Mouse (Mus musculus) midbrain, embryonic 12.5 days (tissue): ENCODE data around the gene Bmp7. TPM values are rescaled to one million over a fixed set of nuclear protein-coding genes. Genes with fewer than 3 reads are reported as not detected.

Experiments
- ATAC-seq: fragments of 200-750 bp; cut with Nextera tagmentation; 2 replicates; pipeline ENCODE4 v1.8.0; 2017; ENCODE audit warnings: low read depth, moderate TSS enrichment, moderate library complexity; ENCODE audit not compliant: low FRiP score
- H3K27ac ChIP-seq: fragments of 300-500 bp; sonication (generic); replicated peaks from 2 replicates; pipeline ENCODE4 v1.5.1; 2016; ENCODE audit warnings: mild to moderate bottlenecking
- H3K27me3 ChIP-seq: fragments of 300-500 bp; sonication (generic); 2 replicates; pipeline ENCODE4 v1.6.1; 2016; ENCODE audit warnings: mild to moderate bottlenecking
- H3K36me3 ChIP-seq: fragments of 300-500 bp; sonication (generic); 2 replicates; pipeline ENCODE4 v1.6.1; 2016
- H3K4me1 ChIP-seq: fragments of 300-500 bp; sonication (generic); 2 replicates; pipeline ENCODE4 v1.6.1; 2016
- H3K4me2 ChIP-seq: fragments of 300-500 bp; sonication (generic); replicated peaks from 2 replicates; pipeline ENCODE4 v1.6.1; 2016; ENCODE audit warnings: mild to moderate bottlenecking, moderate library complexity
- H3K4me3 ChIP-seq: fragments of 300-500 bp; sonication (generic); 2 replicates; pipeline ENCODE4 v1.5.1; 2016; ENCODE audit warnings: mild to moderate bottlenecking
- H3K9ac ChIP-seq: fragments of 300-500 bp; sonication (generic); replicated peaks from 2 replicates; pipeline ENCODE4 v1.6.1; 2016; ENCODE audit warnings: mild to moderate bottlenecking, moderate library complexity
- H3K9me3 ChIP-seq: fragments of 300-500 bp; sonication (generic); 2 replicates; pipeline ENCODE4 v1.6.1; 2016; ENCODE audit warnings: mild to moderate bottlenecking
- WGBS: fragments of 180-500 bp; shearing (Covaris S2); methylation state at CpG from one replicate; pipeline ENCODE4 v1.1.7; 2016; 5-methylcytosine and 5-hydroxymethylcytosine counted together
- polyA plus RNA-seq: library from polyadenylated mRNA; unstranded; fragments of >200 nt; fragmentation: Nextera tagmentation; extraction: Ambion mirVana; gene quantifications from 2 replicates; pipeline ENCODE4 v1.2.1, GENCODE M21; 2016

Gene Bmp7
- polyA plus RNA-seq, 1 experiment from 2014 or later: 17.5 TPM

GRCm38 (mm10) chr2:172862424-172862823, 77.7 kb downstream of the Bmp7 start:
- H3K27me3 ChIP-seq: 0 out of 2 replicates have a peak, but pooled peaks cover 15% of the 10 kb centered on the region
- H3K4me3 ChIP-seq: no peak overlapping the region
- H3K9me3 ChIP-seq: no peaks in the 10 kb centered on the region
- H3K4me2 ChIP-seq: no peak overlapping the region
- no peak for ATAC-seq
- no peaks in the 10 kb centered on the region for H3K36me3 ChIP-seq
- no peak overlapping the region for H3K9ac ChIP-seq
- H3K4me1 ChIP-seq: peaks cover 11% of the 10 kb centered on the region
- whole genome bisulfite sequencing: 75% methylated on average over 19 of the region's 19 CpGs
- no peak overlapping the region for H3K27ac ChIP-seq

GRCm38 (mm10) chr2:172861590-172861989, 78.5 kb downstream of the Bmp7 start:
- no peaks in the 10 kb centered on the region for H3K9me3 ChIP-seq
- H3K9ac ChIP-seq: no peak overlapping the region
- no peak for ATAC-seq

GRCm38 (mm10) chr2:172860593-172860992, 79.5 kb downstream of the Bmp7 start:
- Histone ChIP-seq H3K4me1 (peaks cover 11% of the 10 kb centered on the region), H3K9me3 (no peaks in the 10 kb centered on the region), H3K27me3 (0 out of 2 replicates have a peak, but pooled peaks cover 15% of the 10 kb centered on the region), H3K4me3 (no peak overlapping the region), H3K4me2 (no peak overlapping the region), H3K36me3 (no peaks in the 10 kb centered on the region), H3K9ac (no peak overlapping the region), H3K27ac (no peak overlapping the region)
- ATAC-seq: no peak
- 90% methylated on average over 8 of the region's 8 CpGs for WGBS

More at GRCm38 (mm10) chr2:172861590-172861989, 78.5 kb downstream of the Bmp7 start:
- no peak overlapping the region for H3K4me3 ChIP-seq
- no peak overlapping the region for H3K4me2 ChIP-seq
- peaks cover 11% of the 10 kb centered on the region for H3K4me1 ChIP-seq
- 0 out of 2 replicates have a peak, but pooled peaks cover 15% of the 10 kb centered on the region for H3K27me3 ChIP-seq
- no peaks in the 10 kb centered on the region for H3K36me3 ChIP-seq
- no peak overlapping the region for H3K27ac ChIP-seq
- 83% methylated on average over 14 of the region's 14 CpGs for WGBS

GRCm38 (mm10) chr2:172860104-172860503, 80.0 kb downstream of the Bmp7 start:
- Histone ChIP-seq H3K9ac (no peak overlapping the region), H3K27me3 (0 out of 2 replicates have a peak, but pooled peaks cover 15% of the 10 kb centered on the region), H3K36me3 (no peaks in the 10 kb centered on the region), H3K9me3 (no peaks in the 10 kb centered on the region), H3K4me3 (no peak overlapping the region), H3K4me1 (peaks cover 11% of the 10 kb centered on the region), H3K27ac (no peak overlapping the region), H3K4me2 (no peak overlapping the region)
- ATAC-seq: no peak
- WGBS: 84% methylated on average over 7 of the region's 7 CpGs

GRCm38 (mm10) chr2:172857048-172857447, 83.1 kb downstream of the Bmp7 start:
- Histone ChIP-seq H3K4me2 (no peak overlapping the region), H3K27ac (no peak overlapping the region), H3K27me3 (0 out of 2 replicates have a peak, but pooled peaks cover 8% of the 10 kb centered on the region), H3K9me3 (no peaks in the 10 kb centered on the region), H3K36me3 (no peaks in the 10 kb centered on the region), H3K9ac (no peak overlapping the region), H3K4me3 (no peak overlapping the region), H3K4me1 (no peaks in the 10 kb centered on the region; the same call in 1 of the 2 replicates)
- no peak for ATAC-seq
- WGBS: 66% methylated on average over 10 of the region's 10 CpGs

GRCm38 (mm10) chr2:172856549-172856948, 83.6 kb downstream of the Bmp7 start:
- H3K4me1 ChIP-seq: no peaks in the 10 kb centered on the region; the same call in 1 of the 2 replicates
- ATAC-seq: no peak
- no peaks in the 10 kb centered on the region for H3K36me3 ChIP-seq
- 57% methylated on average over 2 of the region's 2 CpGs for WGBS
- no peak overlapping the region for H3K27ac ChIP-seq
- H3K4me3 ChIP-seq: no peak overlapping the region
- H3K9ac ChIP-seq: no peak overlapping the region
- H3K4me2 ChIP-seq: no peak overlapping the region
- H3K27me3 ChIP-seq: 0 out of 2 replicates have a peak, but pooled peaks cover 6% of the 10 kb centered on the region
- no peaks in the 10 kb centered on the region for H3K9me3 ChIP-seq

GRCm38 (mm10) chr2:172854136-172854535, 86.0 kb downstream of the Bmp7 start:
- no peaks in the 10 kb centered on the region; the same call in 1 of the 2 replicates for H3K4me1 ChIP-seq
- WGBS: 81% methylated on average over 2 of the region's 2 CpGs
- no peaks in the 10 kb centered on the region for H3K36me3 ChIP-seq
- H3K27me3 ChIP-seq: peaks cover 5% of the 10 kb centered on the region; the same call in 1 of the 2 replicates
- no peak overlapping the region for H3K9ac ChIP-seq
- H3K4me2 ChIP-seq: no peak overlapping the region
- H3K4me3 ChIP-seq: no peak overlapping the region
- H3K9me3 ChIP-seq: no peaks in the 10 kb centered on the region
- H3K27ac ChIP-seq: no peak overlapping the region
- ATAC-seq: no peak

DNA sequence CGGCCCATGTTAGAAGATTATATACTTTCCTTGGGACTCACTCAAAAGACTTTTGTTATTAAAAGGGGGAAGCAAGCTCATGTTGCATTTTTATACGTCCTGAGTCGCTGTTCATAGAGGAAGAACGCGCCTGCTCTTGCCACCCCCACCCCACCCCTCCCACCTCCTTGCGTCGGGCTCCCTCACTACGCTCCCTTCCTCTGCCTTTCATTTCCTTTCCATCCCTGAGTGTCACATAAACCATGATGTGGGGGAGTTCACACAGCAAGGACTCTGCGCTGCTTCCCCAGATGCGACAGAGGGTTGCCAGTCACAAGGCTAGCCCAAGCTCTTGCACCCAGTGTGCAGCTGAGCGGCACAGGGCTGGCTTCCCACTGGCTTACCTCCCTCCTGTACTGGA, 88.3 kb downstream of the Bmp7 start:
- ATAC-seq: no peak
- Histone ChIP-seq H3K36me3 (no peaks in the 10 kb centered on the region), H3K27me3 (peaks cover 5% of the 10 kb centered on the region; the same call in 1 of the 2 replicates), H3K9me3 (no peaks in the 10 kb centered on the region), H3K4me2 (no peak overlapping the region), H3K4me3 (no peak overlapping the region), H3K9ac (no peak overlapping the region), H3K4me1 (no peaks in the 10 kb centered on the region), H3K27ac (no peak overlapping the region)
- WGBS: 81% methylated on average over 11 of the region's 11 CpGs

GRCm38 (mm10) chr2:172848193-172848592, 91.9 kb downstream of the Bmp7 start:
- no peak for ATAC-seq
- Histone ChIP-seq H3K27me3 (peaks cover 5% of the 10 kb centered on the region; the same call in 1 of the 2 replicates), H3K9ac (no peak overlapping the region), H3K4me2 (no peak overlapping the region), H3K4me1 (0 out of 2 replicates have a peak, but pooled peaks cover 3% of the 10 kb centered on the region), H3K36me3 (no peaks in the 10 kb centered on the region), H3K9me3 (no peaks in the 10 kb centered on the region), H3K4me3 (no peak overlapping the region), H3K27ac (no peak overlapping the region)
- WGBS: 73% methylated on average over 6 of the region's 6 CpGs

DNA sequence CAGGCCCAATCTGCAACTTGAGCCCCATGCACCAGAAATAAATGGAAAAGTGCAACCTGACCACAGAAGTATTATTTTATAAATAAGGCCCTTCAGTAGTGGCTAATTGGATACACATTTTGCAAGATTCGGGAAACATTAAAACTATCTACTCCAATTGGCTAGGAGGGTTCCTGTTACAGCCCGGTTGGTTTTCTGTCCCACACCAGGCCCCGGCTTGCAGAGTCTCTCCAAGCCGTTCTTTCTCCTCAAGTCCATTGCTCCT, 93.9 kb downstream of the Bmp7 start:
- H3K27ac ChIP-seq: no peak overlapping the region
- 80% methylated on average over 4 of the region's 4 CpGs for WGBS
- ATAC-seq: no peak

DNA sequence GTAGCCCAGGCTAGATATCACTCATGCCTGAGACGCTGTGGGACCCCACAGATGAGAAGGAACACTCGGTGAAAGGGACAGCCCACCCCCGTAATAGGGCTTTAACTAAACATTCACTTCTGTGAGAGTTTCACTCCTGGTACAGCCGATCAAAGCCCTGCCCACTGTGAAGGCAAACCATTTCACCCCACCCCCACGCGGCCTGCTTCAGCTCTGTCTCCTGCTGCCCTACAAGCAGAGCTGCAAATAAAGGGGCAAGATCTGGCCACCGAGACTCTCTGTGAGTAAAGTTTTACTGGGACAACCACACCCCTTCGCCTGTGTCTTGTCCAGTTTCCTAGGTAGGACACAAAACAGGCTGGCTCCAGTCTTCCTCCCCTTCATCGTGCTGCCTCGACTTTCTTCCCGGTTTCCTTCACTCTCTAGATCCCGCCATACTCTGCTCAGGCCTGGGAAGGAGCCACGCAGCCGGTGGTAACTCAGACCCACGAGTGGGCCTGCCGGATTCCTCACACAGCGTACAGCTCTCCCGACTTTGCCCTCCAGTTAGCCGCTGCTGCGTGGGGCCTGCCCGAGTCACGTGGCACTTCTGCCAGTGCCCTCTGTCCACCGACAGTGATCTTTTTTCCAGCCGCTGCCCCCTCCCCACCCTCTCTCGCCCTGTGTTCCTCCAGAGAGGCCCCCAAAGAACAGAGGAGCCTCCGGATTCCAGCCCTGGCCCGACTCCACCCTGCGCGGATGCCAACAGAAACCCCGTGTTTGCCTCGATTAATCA, 94.4 kb downstream of the Bmp7 start:
- WGBS: 62% methylated on average over 31 of the region's 31 CpGs
- ATAC-seq: no peak
- no peak overlapping the region for H3K27ac ChIP-seq

More for the DNA sequence above, 93.9 kb downstream of the Bmp7 start:
- H3K4me2 ChIP-seq: no peak overlapping the region
- H3K4me3 ChIP-seq: no peak overlapping the region
- H3K9me3 ChIP-seq: no peaks in the 10 kb centered on the region
- H3K27me3 ChIP-seq: peaks cover 5% of the 10 kb centered on the region; the same call in 1 of the 2 replicates
- no peaks in the 10 kb centered on the region for H3K36me3 ChIP-seq
- H3K4me1 ChIP-seq: 0 out of 2 replicates have a peak, but pooled peaks cover 3% of the 10 kb centered on the region
- no peak overlapping the region for H3K9ac ChIP-seq

DNA sequence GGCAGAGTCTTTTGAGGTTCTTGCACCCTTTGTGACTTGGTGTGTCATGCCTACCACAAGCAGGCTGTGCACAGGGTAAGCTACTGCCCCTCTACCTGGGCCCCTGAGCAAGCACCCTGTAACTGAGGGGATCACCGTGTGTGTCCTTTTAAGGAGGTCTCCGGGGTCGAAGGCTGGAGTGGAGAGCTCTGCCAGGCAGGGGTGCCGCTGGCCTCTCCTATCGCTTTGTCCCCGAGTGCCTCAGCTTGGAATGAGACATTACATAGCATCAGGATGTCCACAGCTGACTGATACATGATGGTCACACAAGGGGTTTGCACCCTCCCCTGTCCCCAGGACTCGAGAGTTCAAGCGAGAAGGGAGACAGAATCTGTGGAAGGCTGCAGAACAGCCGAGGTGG, 96.2 kb downstream of the Bmp7 start:
- Histone ChIP-seq H3K36me3 (no peaks in the 10 kb centered on the region), H3K4me1 (0 out of 2 replicates have a peak, but pooled peaks cover 3% of the 10 kb centered on the region), H3K27ac (no peak overlapping the region), H3K9ac (no peak overlapping the region), H3K4me3 (no peak overlapping the region), H3K9me3 (no peaks in the 10 kb centered on the region), H3K4me2 (no peak overlapping the region), H3K27me3 (no peaks in the 10 kb centered on the region; the same call in 1 of the 2 replicates)
- ATAC-seq: no peak
- WGBS: 84% methylated on average over 9 of the region's 9 CpGs

More for the DNA sequence above, 94.4 kb downstream of the Bmp7 start:
- Histone ChIP-seq H3K4me3 (no peak overlapping the region), H3K9me3 (no peaks in the 10 kb centered on the region), H3K36me3 (no peaks in the 10 kb centered on the region), H3K9ac (no peak overlapping the region), H3K4me2 (no peak overlapping the region), H3K27me3 (peaks cover 5% of the 10 kb centered on the region; the same call in 1 of the 2 replicates), H3K4me1 (0 out of 2 replicates have a peak, but pooled peaks cover 3% of the 10 kb centered on the region)
